Mouse (Mus musculus) stomach, postnatal 0 days (tissue): ENCODE measurements around the gene Tob2.

ENCODE experiments used
- CTCF ChIP-seq: IDR thresholded peaks from 2 replicates; pipeline ENCODE4 v1.5.1; 2016; ENCODE audit warnings: antibody characterized with exemption, low read depth, mild to moderate bottlenecking, moderate library complexity
- EP300 ChIP-seq: optimal IDR thresholded peaks from 2 replicates; pipeline ENCODE3; 2016; ENCODE audit warnings: antibody characterized with exemption

GRCm38 (mm10) chr15:81831136-81831825, 27.3 kb downstream of the Tob2 start:
- no peak for TF ChIP-seq EP300
- peak; percentile 100 for TF ChIP-seq CTCF
